Mouse (Mus musculus) CH12.LX (cell line): Measurements from ENCODE around the gene Tvp23a. TPM values are rescaled to one million over a fixed set of nuclear protein-coding genes. Genes with fewer than 3 reads are reported as not detected.

Source experiments
- DNase-seq: peaks from one replicate; pipeline ENCODE4 v3.0.0-alpha.2; 2013; ENCODE audit errors: extremely low read depth
- H3K27ac ChIP-seq: 2 replicates; pipeline ENCODE4 v1.5.1; 2012; ENCODE audit warnings: low read depth, mild to moderate bottlenecking, control low read depth, moderate library complexity; ENCODE audit not compliant: insufficient read depth
- H3K27me3 ChIP-seq: replicated peaks from 2 replicates; pipeline ENCODE3; 2012; ENCODE audit warnings: inconsistent platforms
- H3K36me3 ChIP-seq, 2 experiments: replicated peaks in 1 of 2; 2 replicates each; pipeline versions ENCODE3 to v1.6.1; 2012; ENCODE audit warnings: inconsistent platforms in 1 of 2, low read length in 1 of 2, mild to moderate bottlenecking in 1 of 2, mixed read lengths in 1 of 2, moderate library complexity in 1 of 2; ENCODE audit not compliant: control insufficient read depth in 1 of 2, insufficient read depth in 1 of 2
- H3K4me1 ChIP-seq, 2 experiments: 2 replicates each; pipeline ENCODE4 v1.6.1; 2012; ENCODE audit warnings: inconsistent platforms in 1 of 2, moderate library complexity in 1 of 2; ENCODE audit not compliant: insufficient read depth in 2 of 2, control insufficient read depth in 1 of 2
- H3K4me2 ChIP-seq: 2 replicates; pipeline ENCODE4 v1.6.1; 2012; ENCODE audit warnings: low read depth, mild to moderate bottlenecking, control low read depth; ENCODE audit not compliant: poor library complexity, insufficient read depth, severe bottlenecking
- H3K4me3 ChIP-seq, 3 experiments: fragments of 150-350 bp in 1 of 3; sonication (generic) in 1 of 3; replicated peaks in 1 of 3; 2 replicates each; pipeline versions ENCODE3 to v1.5.1; 2011 to 2012; ENCODE audit warnings: low read depth in 2 of 3, low read length in 2 of 3, mild to moderate bottlenecking in 2 of 3, moderate library complexity in 2 of 3, control low read depth in 1 of 3, improper control_type of control experiment in 1 of 3, inconsistent platforms in 1 of 3, mixed read lengths in 1 of 3; ENCODE audit not compliant: poor library complexity in 1 of 3
- H3K79me2 ChIP-seq: replicated peaks from 2 replicates; pipeline ENCODE4 v1.6.1; 2012; ENCODE audit warnings: mild to moderate bottlenecking, moderate library complexity; ENCODE audit not compliant: control insufficient read depth, poor library complexity, insufficient read depth, severe bottlenecking; ENCODE audit errors: extremely low read depth
- H3K9ac ChIP-seq: 2 replicates; pipeline ENCODE4 v1.6.1; 2012; ENCODE audit warnings: low read depth, mild to moderate bottlenecking, control low read depth, moderate library complexity; ENCODE audit not compliant: insufficient read depth
- H3K9me3 ChIP-seq: replicated peaks from 2 replicates; pipeline ENCODE3; 2012; ENCODE audit warnings: low read length, inconsistent platforms, mixed read lengths
- BHLHE40 ChIP-seq: IDR thresholded peaks from 2 replicates; pipeline ENCODE4 v1.6.1; 2011; ENCODE audit warnings: mild to moderate bottlenecking, low read depth, low read length, improper control_type of control experiment
- CHD1 ChIP-seq: IDR thresholded peaks from 2 replicates; pipeline ENCODE4 v1.6.1; 2012; ENCODE audit warnings: low read depth, low read length, improper control_type of control experiment, inconsistent platforms
- CHD2 ChIP-seq: IDR thresholded peaks from 2 replicates; pipeline ENCODE4 v1.6.1; 2011; ENCODE audit warnings: low read length, improper control_type of control experiment
- CTCF ChIP-seq, 2 experiments: IDR thresholded peaks in 1 of 2; conservative IDR thresholded peaks in 1 of 2; 2 replicates each; pipeline ENCODE4 v1.5.1; 2011 to 2012; ENCODE audit warnings: low read depth in 2 of 2, low read length in 2 of 2, improper control_type of control experiment in 1 of 2, inconsistent platforms in 1 of 2, mild to moderate bottlenecking in 1 of 2, moderate library complexity in 1 of 2
- E2F4 ChIP-seq: IDR thresholded peaks from 2 replicates; pipeline ENCODE4 v1.6.1; 2011; ENCODE audit warnings: low read depth, low read length, improper control_type of control experiment; ENCODE audit not compliant: insufficient replicate concordance
- ELF1 ChIP-seq: IDR thresholded peaks from 2 replicates; pipeline ENCODE4 v1.6.1; 2014; ENCODE audit warnings: low read depth, mild to moderate bottlenecking, inconsistent platforms, low read length, improper control_type of control experiment
- EP300 ChIP-seq: IDR thresholded peaks from 2 replicates; pipeline ENCODE4 v1.6.1; 2011; ENCODE audit warnings: low read length, improper control_type of control experiment
- ETS1 ChIP-seq: conservative IDR thresholded peaks from 2 replicates; pipeline ENCODE4 v1.6.1; 2012; ENCODE audit warnings: low read depth, mild to moderate bottlenecking, inconsistent platforms, low read length, improper control_type of control experiment, moderate library complexity
- GABPA ChIP-seq: IDR thresholded peaks from 2 replicates; pipeline ENCODE4 v1.6.1; 2012; ENCODE audit warnings: low read depth, low read length, improper control_type of control experiment, inconsistent platforms; ENCODE audit not compliant: insufficient replicate concordance
- HCFC1 ChIP-seq: IDR thresholded peaks from 2 replicates; pipeline ENCODE4 v1.6.1; 2012; ENCODE audit warnings: low read depth, mild to moderate bottlenecking, inconsistent platforms, low read length, improper control_type of control experiment
- IRF4 ChIP-seq: IDR thresholded peaks from 2 replicates; pipeline ENCODE4 v1.6.1; 2014; ENCODE audit warnings: low read depth, mild to moderate bottlenecking, inconsistent platforms, low read length, improper control_type of control experiment
- JUN ChIP-seq: IDR thresholded peaks from 2 replicates; pipeline ENCODE4 v1.6.1; 2011; ENCODE audit warnings: low read depth, mild to moderate bottlenecking, low read length, improper control_type of control experiment, moderate library complexity; ENCODE audit not compliant: insufficient read depth
- JUND ChIP-seq: conservative IDR thresholded peaks from 2 replicates; pipeline ENCODE4 v1.6.1; 2011; ENCODE audit warnings: low read depth, low read length, improper control_type of control experiment
- MAFK ChIP-seq: IDR thresholded peaks from 2 replicates; pipeline ENCODE4 v1.6.1; 2011; ENCODE audit warnings: low read length, improper control_type of control experiment; ENCODE audit not compliant: insufficient replicate concordance
- MAX ChIP-seq: IDR thresholded peaks from 2 replicates; pipeline ENCODE4 v1.6.1; 2011; ENCODE audit warnings: low read length, improper control_type of control experiment
- MAZ ChIP-seq: IDR thresholded peaks from 2 replicates; pipeline ENCODE4 v1.6.1; 2012; ENCODE audit warnings: low read depth, mild to moderate bottlenecking, inconsistent platforms, low read length, improper control_type of control experiment, moderate library complexity
- MEF2A ChIP-seq: IDR thresholded peaks from 2 replicates; pipeline ENCODE4 v1.6.1; 2014; ENCODE audit warnings: low read depth, mild to moderate bottlenecking, inconsistent platforms, low read length, improper control_type of control experiment, borderline replicate concordance
- MXI1 ChIP-seq: IDR thresholded peaks from 2 replicates; pipeline ENCODE4 v1.6.1; 2011; ENCODE audit warnings: mild to moderate bottlenecking, low read depth, low read length, improper control_type of control experiment
- MYC ChIP-seq: IDR thresholded peaks from 2 replicates; pipeline ENCODE4 v1.6.1; 2011; ENCODE audit warnings: low read depth, mild to moderate bottlenecking, improper control_type of control experiment, low read length
- NELFE ChIP-seq: IDR thresholded peaks from 2 replicates; pipeline ENCODE4 v1.6.1; 2011; ENCODE audit warnings: low read depth, low read length, improper control_type of control experiment
- NRF1 ChIP-seq: IDR thresholded peaks from 2 replicates; pipeline ENCODE4 v1.6.1; 2014; ENCODE audit warnings: low read depth, mild to moderate bottlenecking, inconsistent platforms, low read length, improper control_type of control experiment, moderate library complexity
- PAX5 ChIP-seq: IDR thresholded peaks from 2 replicates; pipeline ENCODE4 v1.6.1; 2012; ENCODE audit warnings: low read length, inconsistent platforms, mixed read lengths
- POLR2A ChIP-seq: IDR thresholded peaks from 2 replicates; pipeline ENCODE4 v1.6.1; 2011; ENCODE audit warnings: low read depth, mild to moderate bottlenecking, improper control_type of control experiment, low read length
- POLR2AphosphoS2 ChIP-seq: IDR thresholded peaks from 2 replicates; pipeline ENCODE4 v1.6.1; 2011; ENCODE audit warnings: low read depth, low read length, improper control_type of control experiment
- RAD21 ChIP-seq: IDR thresholded peaks from 2 replicates; pipeline ENCODE4 v1.6.1; 2011; ENCODE audit warnings: low read depth, mild to moderate bottlenecking, low read length, improper control_type of control experiment, moderate library complexity
- RCOR1 ChIP-seq: conservative IDR thresholded peaks from 2 replicates; pipeline ENCODE4 v1.6.1; 2012; ENCODE audit warnings: low read depth, mild to moderate bottlenecking, inconsistent platforms, low read length, improper control_type of control experiment
- SIN3A ChIP-seq: IDR thresholded peaks from 2 replicates; pipeline ENCODE4 v1.6.1; 2012; ENCODE audit warnings: low read length, improper control_type of control experiment, inconsistent platforms
- SMC3 ChIP-seq: IDR thresholded peaks from 2 replicates; pipeline ENCODE4 v1.6.1; 2011; ENCODE audit warnings: low read depth, low read length, improper control_type of control experiment
- TBP ChIP-seq: conservative IDR thresholded peaks from 2 replicates; pipeline ENCODE4 v1.6.1; 2011; ENCODE audit warnings: low read depth, low read length, improper control_type of control experiment
- TCF12 ChIP-seq: IDR thresholded peaks from 2 replicates; pipeline ENCODE4 v1.6.1; 2014; ENCODE audit warnings: low read depth, mild to moderate bottlenecking, inconsistent platforms, low read length, improper control_type of control experiment
- UBTF ChIP-seq: IDR thresholded peaks from 2 replicates; pipeline ENCODE4 v1.6.1; 2012; ENCODE audit warnings: low read depth, mild to moderate bottlenecking, inconsistent platforms, low read length, improper control_type of control experiment, moderate library complexity
- USF1 ChIP-seq: IDR thresholded peaks from 2 replicates; pipeline ENCODE4 v1.6.1; 2014; ENCODE audit warnings: low read depth, mild to moderate bottlenecking, inconsistent platforms, low read length, improper control_type of control experiment
- USF2 ChIP-seq: conservative IDR thresholded peaks from 2 replicates; pipeline ENCODE4 v1.6.1; 2011; ENCODE audit warnings: low read depth, low read length, improper control_type of control experiment
- ZC3H11A ChIP-seq: IDR thresholded peaks from 2 replicates; pipeline ENCODE4 v1.6.1; 2012; ENCODE audit warnings: low read depth, mild to moderate bottlenecking, inconsistent platforms, low read length, improper control_type of control experiment
- ZKSCAN1 ChIP-seq: IDR thresholded peaks from 2 replicates; pipeline ENCODE4 v1.6.1; 2012; ENCODE audit warnings: low read depth, inconsistent platforms, low read length, improper control_type of control experiment, borderline replicate concordance
- ZMIZ1 ChIP-seq: IDR thresholded peaks from 2 replicates; pipeline ENCODE4 v1.6.1; 2012; ENCODE audit warnings: low read depth, mild to moderate bottlenecking, inconsistent platforms, low read length, improper control_type of control experiment
- ZNF384 ChIP-seq: IDR thresholded peaks from 2 replicates; pipeline ENCODE4 v1.6.1; 2012; ENCODE audit warnings: low read depth, low read length, improper control_type of control experiment, inconsistent platforms
- dilution Hi-C: fragments of 300-500 bp; cut with MboI; formaldehyde crosslinking; loops from 2 replicates; pipeline ENCODE4 v1.14.3; 2020; ENCODE audit warnings: low sequenced_read_pairs; ENCODE audit not compliant: extremely low pct_unique_long_range_greater_than_20kb, extremely low pct_ligation_motif_present
- in situ Hi-C: fragments of 300-500 bp; cut with MboI; formaldehyde crosslinking; loops from 3 replicates; pipeline ENCODE4 v1.14.3; 2019; ENCODE audit warnings: low sequenced_read_pairs, low pct_ligation_motif_present, low pct_unique_long_range_greater_than_20kb, mixed read lengths
- polyA plus RNA-seq: library from polyadenylated mRNA; unstranded; fragments of >175 nt; gene quantifications from 2 replicates; pipeline ENCODE4 v1.2.1, GENCODE M21; 2012; ENCODE audit warnings: low read depth; ENCODE audit not compliant: insufficient read length
- total RNA-seq, 2 experiments: library from RNA; depleted of rRNA; stranded (reverse); fragments of 300-350 nt in 1 of 2; fragments of >200 nt in 1 of 2; gene quantifications; 2 replicates each; pipeline ENCODE4 v1.2.3; 2012 to 2014

Gene Tvp23a
- total and polyA plus RNA-seq, 3 experiments = 0.68 to 1.8 TPM; not detected in 1

GRCm38 (mm10) chr16:10411764-10412746, 35.1 kb downstream of the Tvp23a start, which contains the start of gene Nubp1:
Gene Nubp1, plus strand, starts transcription at chr16:10411948.
- H3K27me3 ChIP-seq = peaks cover 5% of the 10 kb centered on the region
- peak within 1 kb of the TSS; percentile 93 for H3K27ac ChIP-seq
- in situ Hi-C loops = no loop called here
- peaks cover 36 to 43% of the 10 kb centered on the region in 2 experiments for H3K36me3 ChIP-seq
- H3K9me3 ChIP-seq = peaks cover 4% of the 10 kb centered on the region
- peaks cover 14% of the 10 kb centered on the region for H3K79me2 ChIP-seq
- peak within 1 kb of the TSS; percentile 89 for H3K4me2 ChIP-seq
- peak within 1 kb of the TSS; percentile 82 for H3K9ac ChIP-seq
- peaks cover 16 to 67% of the 10 kb centered on the region in 2 experiments for H3K4me1 ChIP-seq
- H3K4me3 ChIP-seq = peak within 1 kb of the TSS; percentile 71 to 90 (median 80)
- peak; percentile 99 for DNase-seq
- dilution Hi-C loops = no loop called here
- peak; percentile 88 for TF ChIP-seq TCF12
- TF ChIP-seq UBTF = no peak; the same call in 1 of the 2 replicates
- TF ChIP-seq SMC3 = no peak; the same call in 1 of the 2 replicates
- peak; percentile 81 for TF ChIP-seq HCFC1
- TF ChIP-seq ETS1 = 0 out of 2 replicates have a peak, but pooled peaks have one; percentile 35
- TF ChIP-seq GABPA = no peak; the same call in 1 of the 2 replicates
- peak; percentile 86; the same call in 1 of the 2 replicates for TF ChIP-seq E2F4
- TF ChIP-seq ZC3H11A = no peak
- no peak for TF ChIP-seq PAX5
- TF ChIP-seq MXI1 = no peak; the same call in 1 of the 2 replicates
- TF ChIP-seq RCOR1 = no peak; the same call in 1 of the 2 replicates
- TF ChIP-seq RAD21 = no peak
- TF ChIP-seq CHD2 = peak; percentile 56
- peak; percentile 95 for TF ChIP-seq ELF1
- no peak for TF ChIP-seq CTCF (conservative IDR thresholded peaks at IDR 0.05 in 1 of 2, IDR thresholded peaks at IDR 0.05 in 1 of 2; ENCODE audit: low read depth in 2 of 2, low read length in 2 of 2)
- TF ChIP-seq SIN3A = peak; percentile 99
- 0 out of 2 replicates have a peak, but pooled peaks have one; percentile 9 for TF ChIP-seq EP300
- peak; percentile 96 for TF ChIP-seq NELFE
- TF ChIP-seq CHD1 = peak; percentile 93
- peak; percentile 29; the same call in 1 of the 2 replicates for TF ChIP-seq IRF4
- TF ChIP-seq ZKSCAN1 = no peak; the same call in 1 of the 2 replicates
- peak; percentile 76 for TF ChIP-seq MYC
- TF ChIP-seq POLR2A = peak; percentile 98
- no peak for TF ChIP-seq JUN
- peak; percentile 97 for TF ChIP-seq ZMIZ1
- no peak; the same call in 1 of the 2 replicates for TF ChIP-seq MEF2A
- TF ChIP-seq USF2 = no peak
- no peak for TF ChIP-seq JUND
- TF ChIP-seq MAX = no peak; the same call in 1 of the 2 replicates
- TF ChIP-seq USF1 = no peak
- peak; percentile 97 for TF ChIP-seq POLR2AphosphoS2
- no peak for TF ChIP-seq MAZ
- no peak; the same call in 1 of the 2 replicates for TF ChIP-seq BHLHE40
- no peak for TF ChIP-seq MAFK
- TF ChIP-seq NRF1 = peak; percentile 88
- TF ChIP-seq ZNF384 = no peak
- peak; percentile 90 for TF ChIP-seq TBP
